Mouse (Mus musculus) cerebellum, postnatal 36 days (tissue): ENCODE results near the gene Tbc1d19.

ENCODE experiments used
- DNase-seq, 2 experiments: peaks; one replicate each; pipeline ENCODE4 v3.0.0; 2021 to 2022; ENCODE audit warnings: mixed read lengths in 2 of 2

The Tbc1d19 gene

GRCm38 (mm10) chr5:53809115-53809991 lies at the start of gene Tbc1d19:
Tbc1d19 (plus strand) TSS chr5:53809606.
- DNase-seq, result peak; percentile 81 to 85

GRCm38 (mm10) chr5:53759912-53760311 lies 49.5 kb upstream of the Tbc1d19 start:
- no peak for DNase-seq

- no peak for DNase-seq
Measured at GRCm38 (mm10) chr5:53760914-53761313, 48.5 kb upstream of the Tbc1d19 start.

DNA sequence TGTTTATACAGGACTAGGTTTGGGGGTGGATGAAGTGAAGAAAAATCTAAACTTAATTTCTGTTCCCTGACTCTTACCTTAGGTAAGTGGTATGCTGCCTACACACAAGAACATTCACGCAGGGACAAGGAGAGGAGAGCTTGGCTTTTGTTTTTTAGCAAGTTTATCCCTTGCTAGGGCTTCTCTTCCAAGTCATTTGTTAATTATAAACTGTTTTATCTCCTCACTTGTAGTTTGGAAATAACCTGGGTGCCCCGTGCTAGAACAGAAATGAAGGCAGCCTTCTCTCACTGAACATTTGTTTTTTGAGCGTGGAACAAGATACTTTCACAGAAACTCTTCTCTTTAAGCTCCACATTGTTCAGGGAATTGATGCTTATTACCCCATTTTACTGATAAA lies 48.1 kb upstream of the Tbc1d19 start:
- DNase-seq, result no peak

GRCm38 (mm10) chr5:53784818-53785520 lies 24.4 kb upstream of the Tbc1d19 start:
- DNase-seq, result no peak

DNA sequence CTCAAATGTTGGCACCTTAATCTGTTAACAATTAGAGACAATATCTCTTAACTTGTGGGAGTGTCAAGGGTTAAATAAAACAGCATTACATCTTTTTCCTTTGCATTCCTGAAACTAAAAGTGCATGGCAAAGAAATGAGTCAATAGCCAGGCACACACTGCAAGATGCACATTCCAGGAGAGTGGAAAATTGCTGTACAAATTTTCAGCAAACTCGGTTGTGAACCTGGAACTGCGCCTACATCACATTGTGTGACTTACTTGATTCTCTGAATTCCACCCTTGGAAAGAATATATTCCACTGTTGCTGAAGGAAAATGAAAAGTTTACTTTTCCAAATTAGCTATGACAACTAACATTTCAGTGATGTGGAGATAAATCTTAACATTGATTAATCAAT lies 8.0 kb upstream of the Tbc1d19 start:
- DNase-seq, result no peak

DNA sequence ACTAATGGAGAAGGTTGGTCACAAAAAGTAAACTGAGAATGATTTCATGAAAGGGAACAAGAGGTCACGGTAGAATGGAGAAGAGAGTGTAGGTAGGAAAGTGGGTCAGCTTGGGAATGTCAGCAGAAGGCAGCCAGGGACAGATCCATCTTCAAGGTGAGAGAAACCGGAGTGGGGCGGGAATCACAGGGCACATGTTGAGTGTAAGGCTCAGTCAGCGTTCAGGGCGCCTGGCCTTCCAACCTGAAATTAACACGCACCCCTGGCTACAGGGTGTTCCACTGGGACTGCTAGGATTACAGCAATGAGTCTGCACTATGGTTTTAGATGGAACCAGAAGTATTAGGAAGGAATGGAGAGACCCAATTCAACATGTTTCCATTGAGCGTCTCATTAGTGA lies 10.3 kb downstream of the Tbc1d19 start:
- DNase-seq, result no peak

DNA sequence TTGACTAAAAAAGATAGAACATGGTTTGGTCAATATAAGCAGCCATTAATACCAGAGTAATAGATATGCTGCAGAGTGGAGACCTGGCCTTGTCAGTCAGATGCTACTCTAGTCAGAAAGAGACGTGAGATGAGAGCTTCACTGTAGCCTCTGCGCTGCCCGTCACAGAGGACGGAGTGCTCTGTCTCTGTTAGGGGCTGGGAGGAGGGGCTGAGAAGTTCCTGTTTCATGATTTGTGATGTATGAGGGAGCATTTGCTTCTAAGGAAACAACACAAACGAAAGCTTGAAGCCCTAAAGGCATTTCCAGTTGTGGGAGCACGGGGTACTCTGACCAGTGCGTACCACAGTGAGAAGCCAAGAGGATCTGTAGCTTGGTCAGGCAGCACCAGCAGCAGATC lies 16.5 kb downstream of the Tbc1d19 start:
- DNase-seq, result no peak

DNA sequence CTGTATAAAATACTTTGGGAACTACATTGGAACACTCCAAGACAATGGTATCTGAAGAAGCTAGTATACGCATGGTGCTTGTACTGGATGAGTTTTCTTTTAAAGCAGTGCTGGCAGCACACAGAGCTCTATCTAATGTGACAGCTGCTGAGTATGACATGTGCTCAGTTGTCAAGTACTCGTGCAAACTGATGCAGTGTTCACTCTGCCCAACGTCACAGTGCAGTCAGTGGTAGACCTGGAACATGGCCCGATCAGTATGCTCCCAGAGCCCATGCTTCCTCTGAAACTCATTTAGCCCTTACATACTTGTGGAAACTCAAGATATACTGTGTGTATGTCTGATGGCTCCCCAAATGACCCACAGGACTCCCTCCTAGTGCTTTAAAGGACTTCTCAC lies 25.1 kb downstream of the Tbc1d19 start:
- DNase-seq, result no peak

- DNase-seq, result no peak
Measured at GRCm38 (mm10) chr5:53841256-53841655, 31.9 kb downstream of the Tbc1d19 start.

DNA sequence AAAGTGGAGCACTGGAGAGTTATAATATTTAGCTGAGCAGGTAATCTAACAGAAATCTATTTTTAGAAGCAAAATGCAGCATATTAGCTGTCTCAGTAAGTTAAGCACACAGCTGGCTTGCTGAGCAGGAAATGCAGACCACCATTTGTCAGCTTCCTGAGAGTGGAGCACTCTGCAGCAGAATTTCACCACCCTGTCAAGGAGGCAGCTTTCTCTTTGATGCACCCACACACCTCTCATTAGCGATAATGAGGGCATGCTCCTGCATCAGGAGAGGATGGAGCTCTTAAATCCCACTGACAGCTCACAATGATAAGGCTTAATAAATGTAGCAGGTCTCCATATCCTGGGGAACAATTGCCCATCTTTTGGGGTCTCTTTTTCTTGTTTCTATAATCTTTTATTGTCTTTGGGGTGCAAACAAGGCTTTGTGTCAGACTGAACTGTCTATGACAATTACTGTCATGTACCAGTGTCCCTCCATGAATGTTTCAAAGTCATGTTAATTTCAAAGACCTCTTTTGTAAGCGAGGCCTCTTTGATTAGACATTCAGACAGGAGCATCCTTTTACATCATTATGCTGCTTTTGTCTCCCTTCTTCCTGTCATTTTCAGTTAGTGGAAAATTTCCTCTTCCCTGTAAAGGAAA lies 39.0 kb downstream of the Tbc1d19 start:
- no peak for DNase-seq

DNA sequence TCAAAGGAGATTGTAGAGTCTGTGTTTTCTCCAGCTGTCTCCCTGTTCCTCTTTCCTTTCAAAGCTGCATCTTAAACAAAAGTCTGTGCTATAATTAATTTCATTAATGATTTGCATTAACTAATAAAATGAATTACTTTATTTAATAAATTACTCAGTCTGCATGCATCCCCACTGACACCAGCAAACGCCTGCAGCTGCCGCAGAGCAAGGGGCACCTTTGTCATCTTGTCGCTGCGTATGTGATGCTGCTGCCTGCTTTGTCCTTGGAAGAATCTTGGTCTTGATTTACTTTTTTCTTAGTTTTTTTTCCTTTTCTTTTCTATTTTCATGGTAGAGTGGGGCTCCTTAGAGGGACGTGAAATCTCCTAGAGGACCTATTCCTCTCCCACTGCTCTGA lies 43.2 kb downstream of the Tbc1d19 start:
- DNase-seq, result no peak

DNA sequence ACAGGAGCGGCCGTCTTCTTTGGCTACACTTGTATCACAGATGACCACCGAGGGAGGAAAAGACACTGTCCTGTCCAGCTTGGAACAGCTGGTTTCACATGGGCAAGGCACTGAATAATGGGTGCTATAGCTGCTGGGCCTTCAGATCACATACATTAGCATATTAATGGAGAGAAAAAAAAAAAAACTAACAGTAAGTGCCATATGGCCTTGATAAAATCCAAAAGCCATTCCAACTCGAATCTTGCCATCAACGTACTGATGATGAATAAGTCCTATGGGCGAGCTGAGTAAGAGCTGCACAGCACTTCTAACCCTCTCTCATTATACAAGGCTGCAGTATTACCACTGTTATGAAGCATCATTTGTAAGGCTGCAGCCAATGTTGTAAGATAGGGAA lies 45.2 kb downstream of the Tbc1d19 start:
- DNase-seq, result no peak

DNA sequence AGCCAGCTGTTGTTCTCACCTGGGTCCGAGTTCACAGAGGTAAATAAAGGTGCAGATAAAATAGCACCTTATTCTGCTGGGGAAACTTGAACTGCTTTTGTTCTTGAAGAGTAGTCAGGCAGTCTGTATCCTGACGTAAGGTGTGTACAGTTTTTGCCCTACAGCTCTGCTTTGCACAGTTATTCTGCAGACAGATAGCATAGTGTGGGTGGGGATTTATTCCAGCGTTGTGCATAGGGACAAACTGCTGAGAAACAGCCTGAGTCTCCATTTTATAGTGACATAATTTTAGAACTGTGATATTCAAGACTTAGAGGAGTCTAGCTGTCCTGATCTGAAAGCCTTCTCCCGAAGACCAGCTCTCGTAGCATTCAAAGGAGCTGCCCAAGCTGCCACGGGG lies 46.6 kb downstream of the Tbc1d19 start:
- no peak for DNase-seq

DNA sequence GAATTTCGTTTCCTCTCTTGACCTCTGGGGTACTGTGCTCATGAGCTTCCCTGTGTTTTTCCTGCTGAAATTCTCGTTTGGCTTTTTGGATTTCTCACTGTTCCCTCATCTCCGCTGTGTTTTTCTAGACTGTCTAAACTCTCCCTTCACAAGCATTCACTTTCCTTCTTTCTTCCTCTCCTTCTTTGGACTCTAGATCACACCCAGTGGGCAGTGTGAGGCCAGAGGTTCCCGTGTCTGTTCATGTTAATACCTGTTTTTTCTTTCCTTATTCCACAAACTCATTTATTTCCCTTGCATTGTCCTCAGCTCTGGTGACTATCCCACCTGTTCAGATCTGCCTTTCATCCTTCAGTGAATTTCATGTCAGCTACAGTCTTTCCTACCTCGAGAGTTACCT lies 55.7 kb downstream of the Tbc1d19 start:
- no peak for DNase-seq

GRCm38 (mm10) chr5:53865991-53866390 lies 56.6 kb downstream of the Tbc1d19 start:
- DNase-seq, result no peak

DNA sequence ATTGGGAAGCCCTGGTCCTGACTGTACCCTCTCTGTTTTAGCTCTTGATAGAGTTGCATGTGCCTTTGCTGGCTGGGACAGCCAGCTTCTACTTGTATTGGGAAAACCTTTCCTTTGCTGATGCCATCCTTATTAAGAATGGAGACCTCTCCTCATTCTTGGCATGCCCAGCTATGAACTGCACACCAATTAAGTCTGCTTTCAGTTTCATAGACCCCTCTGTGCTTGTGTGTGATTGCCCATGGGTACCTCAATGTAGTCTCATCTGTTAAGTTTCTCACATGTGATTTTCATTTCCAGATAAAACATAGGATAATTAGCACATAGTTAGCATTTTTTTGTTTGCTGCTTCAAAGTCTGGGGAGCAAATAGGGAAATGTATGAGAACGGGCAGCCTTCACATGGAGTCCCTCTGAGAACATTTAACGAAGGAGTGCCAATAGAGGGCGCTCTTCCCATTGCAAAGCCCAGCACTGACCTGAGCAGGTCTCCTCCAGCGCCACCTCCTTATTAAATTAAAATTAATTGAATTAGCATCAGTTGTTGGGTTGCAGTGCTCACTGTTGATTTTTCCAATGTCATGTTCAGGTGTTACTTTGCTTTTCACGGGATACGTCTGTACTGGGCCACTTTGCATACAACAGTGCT lies 62.4 kb downstream of the Tbc1d19 start:
- DNase-seq, result peak; percentile 55 to 60

DNA sequence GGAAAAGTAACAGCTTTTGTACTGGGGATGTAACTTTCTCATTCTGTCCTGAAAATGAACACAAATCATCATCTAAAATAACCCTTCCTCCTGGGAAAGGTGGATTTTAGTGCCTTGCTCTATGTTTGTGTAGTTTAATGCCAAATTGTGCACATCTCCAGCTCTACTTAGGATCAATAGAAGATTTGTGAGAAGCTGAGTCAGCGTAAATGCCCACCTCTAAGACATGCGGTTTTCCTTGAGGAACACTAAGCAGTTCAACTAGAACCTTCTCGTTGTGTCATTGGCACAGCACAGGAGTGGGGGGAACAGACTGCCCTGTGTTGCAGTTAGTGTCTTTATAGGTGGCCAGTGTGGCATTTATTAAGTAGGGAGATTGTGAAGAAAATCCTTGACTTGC lies 65.6 kb downstream of the Tbc1d19 start:
- DNase-seq, result no peak

- no peak for DNase-seq
Measured at GRCm38 (mm10) chr5:53880724-53881123, 71.3 kb downstream of the Tbc1d19 start.

GRCm38 (mm10) chr5:53881381-53881990 lies 72.1 kb downstream of the Tbc1d19 start:
- no peak for DNase-seq

GRCm38 (mm10) chr5:53901406-53901805 lies 92.0 kb downstream of the Tbc1d19 start:
- DNase-seq, result no peak

GRCm38 (mm10) chr5:53902757-53903156 lies 93.4 kb downstream of the Tbc1d19 start:
- DNase-seq, result no peak

DNA sequence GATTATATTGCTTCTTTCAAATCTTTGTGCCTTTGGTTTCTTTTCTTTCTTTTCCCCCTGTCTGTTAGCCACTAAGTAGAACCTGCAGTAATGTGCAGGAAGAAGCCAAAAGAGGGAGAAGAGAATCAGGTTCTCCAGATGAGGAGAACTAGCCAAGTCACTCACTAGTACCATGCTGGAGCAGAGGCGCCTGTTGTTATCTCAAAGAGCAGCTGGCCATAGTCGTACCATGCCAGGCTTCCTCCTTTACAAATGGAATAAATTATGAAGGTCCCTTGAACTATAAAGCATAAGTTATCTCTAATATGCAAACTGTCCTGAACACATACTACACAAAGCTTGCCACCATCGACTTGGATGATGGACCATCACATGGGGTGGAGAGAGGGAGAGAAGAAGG lies 99.8 kb downstream of the Tbc1d19 start:
- DNase-seq, result no peak
